In the genomic region with DNA sequence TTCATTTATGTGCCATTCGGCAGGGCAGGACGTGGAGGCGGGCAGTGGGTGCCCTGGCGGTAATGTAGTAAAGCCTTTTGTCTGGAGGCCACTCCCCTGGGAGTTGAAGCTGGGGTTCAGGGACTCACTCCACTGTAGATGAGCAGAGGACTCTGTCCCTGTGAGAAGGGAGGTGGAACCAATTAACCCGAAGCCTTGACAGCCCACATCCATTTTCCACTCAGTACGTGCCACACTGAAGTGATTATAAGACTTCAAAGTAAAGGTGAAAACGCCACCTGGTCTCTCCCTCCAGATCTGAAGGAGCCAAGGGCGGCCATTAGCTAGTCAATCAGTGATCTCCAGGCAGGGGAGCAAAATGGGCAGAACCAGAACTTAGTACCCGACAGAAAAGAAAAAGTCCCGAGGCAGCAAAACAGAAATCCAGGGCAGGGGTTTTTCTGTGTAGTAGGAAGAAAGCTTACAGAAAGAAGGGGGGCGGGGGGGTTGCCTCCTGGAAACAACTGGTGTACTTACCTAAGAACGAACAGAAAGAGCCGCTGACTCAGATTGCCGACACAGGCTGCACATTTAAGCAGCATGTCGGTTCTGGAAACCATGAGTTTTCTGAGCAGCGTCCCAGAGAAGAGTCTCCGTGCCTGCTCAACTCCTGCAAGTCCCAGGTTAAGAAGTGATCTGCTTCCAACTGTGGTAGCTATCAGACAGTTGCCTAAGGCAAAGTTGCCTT, we compare ENCODE assay signal across 7 mouse cellular contexts. TPM values are rescaled to one million over a fixed set of nuclear protein-coding genes. Genes with fewer than 3 reads are reported as not detected.
A peak's percentile ranks its signal among the peaks of the same experiment; 100 is the strongest.
DNase-seq lines count a peak whose midpoint lies in the region; TF ChIP-seq lines count a peak whose summit lies in the region.

Gene Slc11a2, minus strand, starts transcription at position 677 of the 727 bp plus-strand sequence.

- 17% methylated on average over 17 of the region's 17 CpGs for WGBS in limb, embryonic 10.5 days

- H3K27ac ChIP-seq in limb, embryonic 10.5 days = peak within 1 kb of the TSS; percentile 64

- DNase-seq in adrenal gland, postnatal 25 days = no peak
- no peak for DNase-seq in gastrocnemius, adult 18-20 months (ENCODE audit: low spot score)
- DNase-seq in hindlimb bud, embryonic 11.5 days (ENCODE audit: extremely low spot score, low read depth, low spot score) = peak; percentile 56
- DNase-seq in limb, embryonic 10.5 days (ENCODE audit: low spot score) = peak; percentile 66
- DNase-seq in neural tube, embryonic 10.5 days (ENCODE audit: extremely low spot score, low spot score) = peak; percentile 28
- DNase-seq in urinary bladder, postnatal 14 days (ENCODE audit: low spot score) = no peak

- no peaks in the 10 kb centered on the region for H3K36me3 ChIP-seq in E14TG2a.4 (ENCODE audit: insufficient read depth, low read length)
- no peaks in the 10 kb centered on the region for H3K36me3 ChIP-seq in limb, embryonic 10.5 days

- no peaks in the 10 kb centered on the region for H3K9me3 ChIP-seq in E14TG2a.4 (ENCODE audit: low read length)
- no peaks in the 10 kb centered on the region for H3K9me3 ChIP-seq in limb, embryonic 10.5 days (replicated peaks)

- peaks cover 54% of the 10 kb centered on the region for H3K4me1 ChIP-seq in E14TG2a.4 (replicated peaks; ENCODE audit: low read depth, low read length)
- peaks cover 54% of the 10 kb centered on the region for H3K4me1 ChIP-seq in limb, embryonic 10.5 days

- TF ChIP-seq CTCF in E14TG2a.4 (conservative IDR thresholded peaks at IDR 0.05; ENCODE audit: low read length) = no peak

- H3K4me3 ChIP-seq in E14TG2a.4 (replicated peaks; ENCODE audit: low read length) = peak within 1 kb of the TSS; percentile 93
- H3K4me3 ChIP-seq in limb, embryonic 10.5 days = peak within 1 kb of the TSS; percentile 99

- H3K27me3 ChIP-seq in E14TG2a.4 (ENCODE audit: insufficient read depth, low read length) = peaks cover 29% of the 10 kb centered on the region
- H3K27me3 ChIP-seq in limb, embryonic 10.5 days (ENCODE audit: low read depth, poor library complexity, severe bottlenecking) = peaks cover 9% of the 10 kb centered on the region; the same call in 1 of the 2 replicates

RNA-seq across cellular contexts. Expression of gene Slc11a2, which starts in this region (rescaled TPM):
- total RNA-seq in adrenal gland, postnatal 25 days (2021) = 105 and 111 TPM in 2 replicates
- 10 to 100 TPM; 34.5 to 40.0 TPM for total RNA-seq in gastrocnemius, adult 18-20 months (2021)
- polyA plus RNA-seq in limb, embryonic 10.5 days (2016; fragmentation: Nextera tagmentation; extraction: Ambion mirVana) = 30.4 and 31.0 TPM in 2 replicates

Comparison
In these comparisons a context has a peak if more than half of its experiments do, and no peak if none do; other contexts are left out.
1. DNase-seq: peak in hindlimb bud, embryonic 11.5 days (single experiment), limb, embryonic 10.5 days (single experiment) and neural tube, embryonic 10.5 days (single experiment); none in adrenal gland, postnatal 25 days (single experiment), gastrocnemius, adult 18-20 months (single experiment) and urinary bladder, postnatal 14 days (single experiment).